Mouse (Mus musculus): Measurements from ENCODE around the gene Extl1.
"Not testable (repeated sequence)": the region's sequence is repeated elsewhere in the genome, so short reads cannot be mapped to it uniquely, and the experiment has no call there.

Extl1 gene

GRCm38 (mm10) chr4:134383750-134384149 lies at the start of gene Extl1:
TSS of gene Extl1 (minus strand) at chr4:134383850.
- DNase-seq (ENCODE audit: low read depth), result not testable (repeated sequence)

- DNase-seq (ENCODE audit: low read depth), result no peak
Measured at GRCm38 (mm10) chr4:134432686-134433360, 49.2 kb upstream of the Extl1 start.

- DNase-seq (ENCODE audit: low read depth), result no peak
Measured at GRCm38 (mm10) chr4:134430381-134431004, 46.8 kb upstream of the Extl1 start.

GRCm38 (mm10) chr4:134425088-134425487 lies 41.4 kb upstream of the Extl1 start:
- DNase-seq (ENCODE audit: low read depth), result no peak

DNA sequence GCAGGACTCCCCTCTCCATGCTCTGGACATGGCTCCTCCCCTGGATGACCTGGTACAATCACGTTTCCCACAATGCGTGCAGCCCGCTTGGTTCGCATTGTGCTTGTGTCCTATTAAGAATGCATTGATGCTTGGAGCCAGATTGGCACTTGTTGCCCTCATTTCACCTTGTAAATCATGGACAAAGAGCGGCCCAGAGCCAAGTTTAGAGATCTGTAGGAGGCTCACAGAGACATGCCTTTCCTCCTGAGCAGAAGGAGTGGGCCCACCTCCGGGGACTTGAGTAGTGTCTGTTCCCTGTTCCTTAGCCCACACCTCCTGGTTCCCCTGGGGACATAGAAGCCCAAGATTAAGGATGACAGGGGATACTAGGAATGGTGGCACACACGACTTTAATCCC lies 40.3 kb upstream of the Extl1 start:
- DNase-seq (ENCODE audit: low read depth), result no peak

GRCm38 (mm10) chr4:134421971-134422370 lies 38.3 kb upstream of the Extl1 start:
- DNase-seq (ENCODE audit: low read depth), result no peak

- no peak for DNase-seq (ENCODE audit: low read depth)
Measured at GRCm38 (mm10) chr4:134417111-134417510, 33.5 kb upstream of the Extl1 start.

GRCm38 (mm10) chr4:134416602-134417001 lies 33.0 kb upstream of the Extl1 start:
- no peak for DNase-seq (ENCODE audit: low read depth)

DNA sequence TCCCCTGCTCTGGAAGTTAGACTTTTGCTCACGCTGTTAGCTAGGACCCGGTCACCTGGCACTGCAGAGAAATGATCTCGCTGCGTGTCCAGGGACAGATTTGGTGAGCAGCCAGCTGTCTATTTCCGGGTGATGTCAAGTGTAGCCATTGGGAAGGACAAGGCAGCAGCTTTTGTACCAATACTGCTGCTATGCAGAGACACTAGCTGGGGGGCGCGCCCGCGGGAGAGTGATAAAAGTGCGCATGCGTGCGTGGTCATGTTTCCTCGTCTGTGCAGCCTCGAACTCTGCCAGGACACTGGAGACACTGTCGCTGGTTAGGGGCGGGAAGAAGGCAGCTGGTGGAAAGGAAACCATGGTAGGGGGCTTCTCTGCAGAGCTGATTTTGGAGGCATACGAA lies 32.5 kb upstream of the Extl1 start:
- DNase-seq (ENCODE audit: low read depth), result no peak

- no peak for DNase-seq (ENCODE audit: low read depth)
Measured at GRCm38 (mm10) chr4:134409286-134409685, 25.6 kb upstream of the Extl1 start.

- no peak for DNase-seq (ENCODE audit: low read depth)
Measured at GRCm38 (mm10) chr4:134403721-134404120, 20.1 kb upstream of the Extl1 start.

DNA sequence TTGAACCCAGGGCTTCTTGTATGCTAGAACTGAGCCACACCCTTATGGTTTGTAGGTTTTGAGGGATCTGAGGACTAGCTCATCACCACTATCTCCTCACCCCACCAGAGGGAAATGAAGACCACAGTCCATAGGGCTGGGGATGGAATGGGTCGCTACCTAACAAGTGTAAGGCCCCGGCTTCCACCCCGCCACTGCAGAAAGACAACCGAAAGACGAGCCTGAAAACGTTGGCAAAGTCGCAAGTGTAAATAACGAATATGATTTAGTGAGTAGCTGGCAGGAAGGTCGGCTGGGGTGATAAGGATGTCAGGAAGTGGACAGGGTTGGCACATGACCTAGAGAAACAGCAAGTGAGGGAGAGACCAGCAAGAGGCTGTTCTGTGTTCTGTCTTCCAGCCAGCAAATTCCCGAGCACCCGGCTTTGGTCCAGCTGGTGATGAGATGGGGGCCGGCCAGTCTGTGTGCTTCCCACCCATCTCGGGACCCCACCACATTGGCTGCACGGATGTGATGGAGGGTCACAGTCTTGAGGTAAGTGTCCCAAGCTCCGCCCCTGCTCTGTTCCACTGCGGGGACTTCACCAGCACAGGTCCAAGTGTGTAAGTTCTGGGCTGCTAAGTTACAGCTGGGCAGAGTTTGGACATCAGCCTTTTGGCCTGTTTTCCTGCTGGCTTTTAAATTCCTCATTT lies 19.1 kb upstream of the Extl1 start:
- peak; percentile 50 for DNase-seq (ENCODE audit: low read depth)

DNA sequence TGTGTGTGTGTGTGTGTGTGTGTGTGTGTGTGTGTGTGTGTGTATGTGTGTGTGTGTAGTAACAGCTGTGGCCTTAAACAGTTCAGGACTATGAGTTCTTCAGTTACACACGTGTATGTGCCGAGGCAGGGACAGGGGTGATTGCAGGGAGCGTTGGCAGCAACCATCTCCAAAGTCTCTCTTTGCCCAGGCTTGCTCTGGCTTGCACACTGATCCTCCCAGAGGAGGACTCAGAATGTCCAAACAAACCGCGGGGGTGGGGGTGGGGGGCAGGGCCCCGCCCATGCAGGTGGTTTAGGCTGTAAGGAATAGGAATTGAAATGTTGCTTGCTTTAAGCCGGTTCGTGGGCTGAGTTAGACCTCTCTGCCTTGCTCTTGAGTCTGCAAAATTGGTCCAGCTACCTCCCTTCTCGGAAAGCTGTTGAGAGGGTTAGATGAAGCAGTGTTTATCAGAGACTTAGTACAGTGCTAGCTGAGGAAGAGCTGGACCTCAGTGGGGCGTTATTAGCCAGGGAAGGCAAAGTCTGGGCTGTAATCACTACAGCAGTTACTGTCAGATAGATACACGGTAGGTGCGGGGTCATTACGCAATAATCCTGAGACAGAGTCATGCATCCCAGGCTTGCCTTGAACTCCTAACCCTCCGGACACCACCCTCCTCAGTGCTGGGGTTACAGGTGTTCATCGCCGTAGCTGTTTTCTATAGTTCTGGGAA lies 18.4 kb upstream of the Extl1 start:
- no peak for DNase-seq (ENCODE audit: low read depth)

DNA sequence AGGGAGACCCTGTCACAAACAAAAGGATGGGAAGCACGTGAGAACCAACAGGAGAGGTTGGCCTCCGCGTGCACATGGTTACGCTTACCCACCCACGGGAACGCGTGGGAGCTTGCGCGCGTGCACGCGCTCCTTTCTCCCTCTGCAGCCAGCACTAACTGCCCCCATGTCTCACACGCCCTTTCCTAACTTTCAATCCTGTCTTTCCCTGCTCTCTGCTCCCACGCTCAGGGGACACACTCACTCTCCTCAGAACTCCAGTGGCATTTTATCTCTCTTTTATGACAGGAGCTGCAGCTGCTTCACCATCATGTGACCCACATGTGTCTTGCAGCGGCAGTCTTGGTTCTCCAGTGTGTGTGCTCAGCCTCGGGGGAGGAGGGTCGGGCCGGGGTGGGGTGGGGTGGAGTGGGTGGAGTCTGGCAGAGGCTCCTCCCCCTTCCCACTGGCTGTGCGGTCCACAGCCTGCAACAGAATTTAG lies 17.6 kb upstream of the Extl1 start:
- no peak for DNase-seq (ENCODE audit: low read depth)

DNA sequence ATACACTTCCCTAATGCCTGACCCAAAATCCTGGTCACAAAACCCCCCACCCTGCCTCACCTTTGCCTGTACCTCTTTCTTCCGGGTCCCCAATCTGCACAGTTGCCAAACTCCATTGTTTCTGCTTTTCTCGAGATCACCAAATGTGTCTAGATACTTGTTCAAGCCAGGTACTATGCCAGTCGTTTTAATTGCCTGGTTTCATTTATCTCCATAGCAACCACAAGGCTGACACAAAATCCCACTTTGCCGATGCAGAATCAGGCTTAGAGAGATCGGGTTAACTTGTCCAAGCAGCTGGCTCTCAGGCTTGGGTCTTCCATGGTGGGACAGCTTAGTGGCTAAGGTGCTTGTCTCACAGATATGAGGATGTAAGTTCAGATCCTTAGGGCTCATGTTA lies 16.6 kb upstream of the Extl1 start:
- no peak for DNase-seq (ENCODE audit: low read depth)

GRCm38 (mm10) chr4:134397732-134398131 lies 14.1 kb upstream of the Extl1 start:
- DNase-seq (ENCODE audit: low read depth), result no peak

DNA sequence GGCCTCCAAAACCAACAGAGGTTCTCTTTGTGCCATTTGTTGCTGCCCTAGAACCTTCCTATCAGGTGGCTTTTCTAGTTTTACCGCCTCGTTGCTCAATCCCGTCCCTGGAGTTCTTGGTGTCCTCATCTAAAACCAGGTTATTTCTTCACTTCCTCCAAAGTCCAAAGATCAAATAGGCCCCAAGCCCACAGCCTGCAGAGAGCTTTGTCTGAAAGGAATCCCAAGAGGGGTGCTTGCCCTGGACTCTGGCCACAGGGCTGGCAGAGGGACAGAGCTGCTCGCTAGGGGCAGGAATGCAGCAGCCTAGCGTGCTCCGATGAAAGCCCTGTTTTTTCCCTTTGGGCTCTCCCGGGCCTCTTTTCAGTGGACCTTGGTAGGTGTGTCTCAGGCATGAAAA lies 13.5 kb upstream of the Extl1 start:
- DNase-seq (ENCODE audit: low read depth), result peak; percentile 58

DNA sequence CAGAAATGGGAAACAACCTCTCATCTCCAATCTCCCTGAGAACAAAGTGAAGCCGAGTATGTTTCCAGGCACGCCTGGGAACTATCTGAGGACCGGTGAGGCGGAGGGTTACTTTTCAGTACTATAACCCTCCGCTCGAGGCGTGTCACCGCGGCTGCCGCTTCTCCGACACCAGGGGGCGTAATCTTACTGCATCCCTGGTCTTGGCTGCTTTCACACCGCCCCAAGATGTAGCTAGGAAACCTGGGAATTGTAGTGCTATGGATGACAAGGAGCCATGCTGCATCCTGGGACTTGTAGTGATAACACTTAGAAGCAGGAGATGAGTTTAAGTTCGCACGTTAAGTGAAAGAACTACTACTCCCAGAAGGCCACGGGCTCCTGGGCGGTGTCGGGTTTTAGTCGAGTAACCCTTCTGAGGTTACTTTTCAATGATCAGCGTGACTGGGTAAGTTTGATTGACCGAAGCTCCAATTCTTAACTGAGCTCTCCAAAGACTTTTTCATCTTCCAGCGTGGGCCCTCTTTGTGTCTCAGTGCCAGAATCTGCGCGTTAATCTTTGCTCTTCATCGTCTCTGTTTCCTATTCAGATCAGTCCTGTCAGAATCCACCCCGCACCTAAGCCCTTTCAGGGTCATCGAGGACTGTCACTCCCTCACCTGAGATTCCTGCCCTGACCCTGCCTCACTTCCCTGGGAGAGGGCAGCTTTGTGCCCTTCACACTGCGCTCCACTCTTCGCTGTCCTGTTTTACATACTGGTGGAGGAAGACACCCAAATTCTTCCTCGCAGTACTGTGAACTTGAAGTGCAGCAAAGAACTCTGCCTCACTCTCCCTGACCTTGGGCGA lies 12.6 kb upstream of the Extl1 start, which contains the start of gene Pafah2:
TSS of gene Pafah2 (plus strand) at position 344 of the 849 bp plus-strand sequence.
- peak; percentile 96 for DNase-seq (ENCODE audit: low read depth)

DNA sequence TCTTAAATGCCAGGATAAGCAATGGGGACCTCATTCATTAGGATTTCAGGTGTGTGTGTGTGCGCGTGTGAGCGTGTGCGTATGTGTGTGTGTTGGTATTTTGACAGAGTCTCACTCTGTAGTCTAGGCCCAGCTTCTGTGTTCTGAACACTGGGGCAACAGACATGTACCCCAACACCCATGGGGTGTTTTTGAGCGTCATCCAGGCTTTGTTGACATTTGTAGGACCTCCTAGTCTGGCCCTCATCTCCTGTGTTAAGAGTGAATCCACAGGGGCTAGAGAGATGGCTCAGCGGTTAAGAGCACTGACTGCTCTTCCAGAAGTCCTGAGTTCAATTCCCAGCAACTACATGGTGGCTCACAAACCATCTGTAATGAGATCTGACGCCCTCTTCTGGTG lies 11.5 kb upstream of the Extl1 start:
- no peak for DNase-seq (ENCODE audit: low read depth)

- DNase-seq (ENCODE audit: low read depth), result no peak
Measured at GRCm38 (mm10) chr4:134393026-134393425, 9.4 kb upstream of the Extl1 start.

GRCm38 (mm10) chr4:134392595-134392994 lies 8.9 kb upstream of the Extl1 start:
- DNase-seq (ENCODE audit: low read depth), result no peak

Data from fibroblast of lung, adult 2 months (primary cell).